Mouse (Mus musculus): ENCODE results near the gene Fosl1. TPM values are rescaled to one million over a fixed set of nuclear protein-coding genes. Genes with fewer than 3 reads are reported as not detected.

The Fosl1 gene
- polyA plus RNA-seq, 1 experiment from 2014 or later: 0.16 TPM

DNA sequence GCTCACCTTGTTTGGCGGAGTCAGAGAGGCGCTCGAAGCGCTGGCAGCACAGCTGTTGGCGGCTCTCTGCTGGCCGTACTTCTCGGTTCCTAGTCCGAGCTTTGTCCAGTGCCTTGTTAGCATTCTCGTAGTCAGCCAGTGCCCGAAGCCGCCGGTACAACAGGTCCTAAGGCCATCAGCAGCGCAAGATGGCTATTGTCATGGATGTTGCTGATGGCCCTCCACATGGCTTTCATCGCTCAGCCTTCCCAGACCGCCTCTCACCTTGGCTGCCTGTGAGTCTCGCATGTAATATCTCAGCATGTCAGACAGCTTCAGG, 48.7 kb downstream of the Fosl1 start:
- H3K4me3 ChIP-seq (ENCODE audit: low read length): no peak overlapping the region
- no peaks in the 10 kb centered on the region for H3K27me3 ChIP-seq (ENCODE audit: control insufficient read depth, insufficient read depth, low read length)
- ATAC-seq (replicated peaks; ENCODE audit: extremely low read depth, insufficient read depth, low FRiP score): no peak
- no peak overlapping the region for H3K27ac ChIP-seq (ENCODE audit: low read length)
- peaks cover 46% of the 10 kb centered on the region for H3K36me3 ChIP-seq (ENCODE audit: control insufficient read depth, insufficient read depth)
- no peak overlapping the region for H3K4me2 ChIP-seq (ENCODE audit: low read depth, low read length)
- no peak overlapping the region for H3K9ac ChIP-seq (ENCODE audit: low read length)
- peaks cover 14% of the 10 kb centered on the region for H3K4me1 ChIP-seq (ENCODE audit: control insufficient read depth, insufficient read depth, low read length)
- 81% methylated on average over 16 of the region's 16 CpGs for WGBS
- no peaks in the 10 kb centered on the region for H3K9me3 ChIP-seq (replicated peaks; ENCODE audit: control insufficient read depth, low read length)

DNA sequence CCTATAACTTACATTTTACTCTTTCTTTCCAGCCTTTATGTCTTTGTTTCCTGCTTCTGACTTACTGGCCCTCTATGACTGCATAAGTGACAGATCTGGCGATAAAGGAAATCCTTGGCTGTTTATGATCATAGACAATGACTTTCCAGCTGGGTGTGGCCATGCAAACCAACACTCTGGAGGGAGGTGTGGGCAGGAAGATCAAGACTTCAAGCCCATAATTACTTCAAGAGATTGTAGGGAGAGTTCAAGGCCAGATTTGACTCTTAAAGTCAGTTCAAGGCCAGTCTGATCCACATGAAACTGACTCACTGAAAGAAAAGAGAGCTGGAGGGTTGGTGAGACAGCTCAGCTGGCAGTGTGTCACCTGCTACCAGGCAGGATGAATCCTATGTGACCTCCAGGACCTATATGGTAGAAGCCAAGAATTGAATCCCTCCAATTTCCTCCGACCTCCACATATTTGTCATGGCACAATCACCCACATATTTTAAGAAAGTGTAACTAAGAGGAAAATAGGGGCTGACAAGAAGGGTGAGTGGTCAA, 53.1 kb downstream of the Fosl1 start:
- Histone ChIP-seq H3K9me3 (replicated peaks; ENCODE audit: control insufficient read depth, low read length) (no peaks in the 10 kb centered on the region), H3K4me3 (ENCODE audit: low read length) (no peak overlapping the region), H3K27ac (ENCODE audit: low read length) (no peak overlapping the region), H3K36me3 (ENCODE audit: control insufficient read depth, insufficient read depth) (peaks cover 26% of the 10 kb centered on the region), H3K4me1 (ENCODE audit: control insufficient read depth, insufficient read depth, low read length) (no peaks in the 10 kb centered on the region), H3K4me2 (ENCODE audit: low read depth, low read length) (no peak overlapping the region), H3K27me3 (ENCODE audit: control insufficient read depth, insufficient read depth, low read length) (no peaks in the 10 kb centered on the region), H3K9ac (ENCODE audit: low read length) (no peak overlapping the region)
- ATAC-seq (replicated peaks; ENCODE audit: extremely low read depth, insufficient read depth, low FRiP score): no peak
- 80% methylated on average over 2 of the region's 2 CpGs for WGBS

DNA sequence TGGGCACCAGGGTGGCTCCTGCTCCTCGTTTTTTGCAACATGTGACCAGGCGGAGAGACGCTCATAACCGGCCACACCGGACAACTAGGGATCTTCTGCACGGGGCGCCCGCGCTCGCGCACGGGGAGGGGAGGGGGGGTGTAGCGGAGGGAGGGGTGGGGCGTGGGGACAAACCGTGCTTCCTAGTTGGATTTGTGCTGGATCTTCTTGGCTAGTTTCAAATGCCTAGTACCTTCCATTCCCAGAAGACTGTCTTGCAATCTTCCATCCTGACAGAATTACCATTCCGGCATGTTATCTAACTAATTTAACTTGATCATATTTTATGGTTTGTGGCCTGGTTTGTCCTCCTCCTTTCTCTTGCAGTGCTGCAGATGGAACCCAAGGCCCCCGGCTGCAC, 56.3 kb downstream of the Fosl1 start, which contains the start of gene 1700020D05Rik:
Gene 1700020D05Rik (minus strand): TSS at position 101 of the 400 bp plus-strand sequence.
- Histone ChIP-seq H3K27ac (ENCODE audit: low read length) (no peak within 1 kb of the TSS), H3K36me3 (ENCODE audit: control insufficient read depth, insufficient read depth) (0 out of 2 replicates have a peak, but pooled peaks cover 5% of the 10 kb centered on the region), H3K4me3 (ENCODE audit: low read length) (no peak within 1 kb of the TSS), H3K4me1 (ENCODE audit: control insufficient read depth, insufficient read depth, low read length) (no peaks in the 10 kb centered on the region), H3K9me3 (replicated peaks; ENCODE audit: control insufficient read depth, low read length) (no peaks in the 10 kb centered on the region), H3K27me3 (ENCODE audit: control insufficient read depth, insufficient read depth, low read length) (no peaks in the 10 kb centered on the region), H3K9ac (ENCODE audit: low read length) (no peak within 1 kb of the TSS), H3K4me2 (ENCODE audit: low read depth, low read length) (no peak within 1 kb of the TSS)
- WGBS: 61% methylated on average over 17 of the region's 17 CpGs
- no peak for ATAC-seq (replicated peaks; ENCODE audit: extremely low read depth, insufficient read depth, low FRiP score)

Other genes with a start within 250 kb of the Fosl1 start
- gene Pacs1, start 174.4 kb upstream of the Fosl1 start, polyA plus RNA-seq (2015; fragmentation: Nextera tagmentation; extraction: Ambion mirVana): 15.5 and 18.0 TPM in 2 replicates
- 210 and 211 TPM in 2 replicates for gene Sf3b2, start 152.1 kb upstream of the Fosl1 start, polyA plus RNA-seq (2015; fragmentation: Nextera tagmentation; extraction: Ambion mirVana)
- gene Gal3st3, start 149.2 kb upstream of the Fosl1 start, polyA plus RNA-seq (2015; fragmentation: Nextera tagmentation; extraction: Ambion mirVana): 7.3 and 7.7 TPM in 2 replicates
- not detected in 2 replicates for gene Catsper1, start 111.8 kb upstream of the Fosl1 start, polyA plus RNA-seq (2015; fragmentation: Nextera tagmentation; extraction: Ambion mirVana)
- 1.00 and 2.1 TPM in 2 replicates for gene Cst6, start 98.0 kb upstream of the Fosl1 start, polyA plus RNA-seq (2015; fragmentation: Nextera tagmentation; extraction: Ambion mirVana)
- gene Eif1ad, start 80.8 kb upstream of the Fosl1 start, polyA plus RNA-seq (2015; fragmentation: Nextera tagmentation; extraction: Ambion mirVana): 44.5 and 45.2 TPM in 2 replicates
- 441 and 465 TPM in 2 replicates for gene Banf1, start 80.4 kb upstream of the Fosl1 start, polyA plus RNA-seq (2015; fragmentation: Nextera tagmentation; extraction: Ambion mirVana)
- 49.6 and 54.7 TPM in 2 replicates for gene Sart1, start 58.8 kb upstream of the Fosl1 start, polyA plus RNA-seq (2015; fragmentation: Nextera tagmentation; extraction: Ambion mirVana)
- gene Tsga10ip, start 45.0 kb upstream of the Fosl1 start, polyA plus RNA-seq (2015; fragmentation: Nextera tagmentation; extraction: Ambion mirVana): 1.6 and 2.1 TPM in 2 replicates
- 219 and 232 TPM in 2 replicates for gene Drap1, start 22.6 kb upstream of the Fosl1 start, polyA plus RNA-seq (2015; fragmentation: Nextera tagmentation; extraction: Ambion mirVana)
- 34.6 and 41.8 TPM in 2 replicates for gene AI837181, start 22.4 kb upstream of the Fosl1 start, polyA plus RNA-seq (2015; fragmentation: Nextera tagmentation; extraction: Ambion mirVana)
- gene Ccdc85b, start 10.3 kb downstream of the Fosl1 start, polyA plus RNA-seq (2015; fragmentation: Nextera tagmentation; extraction: Ambion mirVana): 7.6 and 8.0 TPM in 2 replicates
- gene Fibp, start 13.1 kb downstream of the Fosl1 start, polyA plus RNA-seq (2015; fragmentation: Nextera tagmentation; extraction: Ambion mirVana): 108 TPM in 2 replicates
- 3.1 and 7.4 TPM in 2 replicates for gene Ctsw, start 21.0 kb downstream of the Fosl1 start, polyA plus RNA-seq (2015; fragmentation: Nextera tagmentation; extraction: Ambion mirVana)
- 62.7 and 76.1 TPM in 2 replicates for gene Efemp2, start 26.4 kb downstream of the Fosl1 start, polyA plus RNA-seq (2015; fragmentation: Nextera tagmentation; extraction: Ambion mirVana)
- gene Mus81, start 40.9 kb downstream of the Fosl1 start, polyA plus RNA-seq (2015; fragmentation: Nextera tagmentation; extraction: Ambion mirVana): 50.1 and 52.9 TPM in 2 replicates
- gene Cfl1, start 42.9 kb downstream of the Fosl1 start, polyA plus RNA-seq (2015; fragmentation: Nextera tagmentation; extraction: Ambion mirVana): 1,696 and 1,829 TPM in 2 replicates
- gene 1700020D05Rik, start 56.2 kb downstream of the Fosl1 start, polyA plus RNA-seq (2015; fragmentation: Nextera tagmentation; extraction: Ambion mirVana): not detected in 2 replicates
- 17.2 and 18.3 TPM in 2 replicates for gene Snx32, start 63.0 kb downstream of the Fosl1 start, polyA plus RNA-seq (2015; fragmentation: Nextera tagmentation; extraction: Ambion mirVana)
- gene Ovol1, start 113.1 kb downstream of the Fosl1 start, polyA plus RNA-seq (2015; fragmentation: Nextera tagmentation; extraction: Ambion mirVana): 0.54 and 0.61 TPM in 2 replicates
- gene Ap5b1, start 120.5 kb downstream of the Fosl1 start, polyA plus RNA-seq (2015; fragmentation: Nextera tagmentation; extraction: Ambion mirVana): 3.8 and 4.0 TPM in 2 replicates
- gene Rnaseh2c, start 154.3 kb downstream of the Fosl1 start, polyA plus RNA-seq (2015; fragmentation: Nextera tagmentation; extraction: Ambion mirVana): 76.7 and 80.0 TPM in 2 replicates
- 30.3 and 31.8 TPM in 2 replicates for gene Kat5, start 162.7 kb downstream of the Fosl1 start, polyA plus RNA-seq (2015; fragmentation: Nextera tagmentation; extraction: Ambion mirVana)
- 37.7 and 38.2 TPM in 2 replicates for gene Rela, start 189.9 kb downstream of the Fosl1 start, polyA plus RNA-seq (2015; fragmentation: Nextera tagmentation; extraction: Ambion mirVana)
- 23.5 and 24.9 TPM in 2 replicates for gene Sipa1, start 216.2 kb downstream of the Fosl1 start, polyA plus RNA-seq (2015; fragmentation: Nextera tagmentation; extraction: Ambion mirVana)
- gene Map3k11, start 241.2 kb downstream of the Fosl1 start, polyA plus RNA-seq (2015; fragmentation: Nextera tagmentation; extraction: Ambion mirVana): 24.4 and 26.8 TPM in 2 replicates
- 11.5 and 13.4 TPM in 2 replicates for gene Pcnx3, start 241.4 kb downstream of the Fosl1 start, polyA plus RNA-seq (2015; fragmentation: Nextera tagmentation; extraction: Ambion mirVana)

Measured in heart, embryonic 16.5 days (tissue).